Mouse (Mus musculus) embryo, embryonic 11.5 days (tissue): Measurements from ENCODE around the gene Marcksl1.

Source experiments
- DNase-seq: peaks from one replicate; pipeline ENCODE4 v3.0.0-alpha.2; 2012; ENCODE audit warnings: low read depth, low spot score

The Marcksl1 gene

DNA sequence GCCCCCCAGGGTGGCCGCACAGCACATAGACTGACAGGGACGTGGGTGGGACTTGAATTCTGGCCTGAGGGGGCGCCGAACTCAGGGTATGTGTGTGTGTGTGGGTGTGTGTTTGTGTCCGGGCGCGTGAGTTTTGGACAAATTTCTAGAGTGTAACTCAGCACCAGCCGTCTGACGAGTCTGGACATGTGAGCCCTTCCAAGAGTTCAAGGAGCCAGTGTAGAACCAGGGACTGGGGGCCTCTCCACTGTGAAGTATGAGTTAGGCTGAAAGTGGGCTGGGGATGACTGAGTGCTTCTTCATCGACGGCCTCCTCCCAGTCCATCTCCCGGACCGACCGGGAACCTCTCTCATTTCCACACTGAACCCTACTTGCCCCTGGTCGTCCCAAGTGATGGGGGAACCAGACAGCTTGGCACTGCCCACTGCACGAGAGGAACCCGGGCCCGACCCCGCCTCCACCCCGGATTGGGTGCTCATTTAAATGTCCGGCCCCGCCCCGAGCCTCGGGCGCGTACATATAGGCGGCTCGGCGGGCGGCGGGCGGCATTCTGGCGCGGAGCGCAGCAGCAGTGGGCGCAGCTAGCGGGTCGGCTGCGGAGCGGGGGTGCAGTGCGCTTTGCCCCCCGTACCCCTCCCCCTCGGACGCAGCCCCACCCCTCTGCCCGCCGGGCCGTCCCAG lies at the start of gene Marcksl1:
TSS of gene Marcksl1 (plus strand) at position 496 of the 682 bp plus-strand sequence.
- peak; percentile 80 for DNase-seq

DNA sequence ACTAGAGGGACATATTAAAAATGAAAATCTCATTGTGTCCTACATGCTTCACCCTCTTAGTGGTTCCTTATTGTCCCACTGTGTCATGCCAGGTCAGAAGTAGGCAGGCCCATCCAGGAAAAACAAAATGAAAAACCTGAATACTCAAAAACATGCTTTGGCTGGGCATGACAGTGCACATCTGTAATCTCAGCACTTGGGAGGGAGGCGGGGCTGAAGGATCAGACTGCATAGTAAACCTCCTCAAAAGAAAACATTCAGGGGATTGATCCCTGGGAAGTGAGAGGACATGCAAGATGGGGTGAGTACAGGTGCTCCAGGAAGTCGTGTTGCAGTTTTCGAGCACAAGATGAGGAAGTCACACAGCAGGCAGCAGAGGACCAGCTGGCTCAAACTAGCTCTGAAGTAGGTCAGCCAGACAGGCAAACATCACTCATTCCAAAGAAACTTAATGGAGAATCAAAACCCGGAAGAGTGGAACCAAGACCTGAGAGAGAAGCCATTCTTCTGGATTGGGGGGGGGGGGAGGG lies 49.0 kb upstream of the Marcksl1 start:
- no peak for DNase-seq

- no peak for DNase-seq
Observed at GRCm38 (mm10) chr4:129476047-129476446, 37.3 kb upstream of the Marcksl1 start.

GRCm38 (mm10) chr4:129479863-129480262 lies 33.5 kb upstream of the Marcksl1 start:
- DNase-seq: no peak

DNA sequence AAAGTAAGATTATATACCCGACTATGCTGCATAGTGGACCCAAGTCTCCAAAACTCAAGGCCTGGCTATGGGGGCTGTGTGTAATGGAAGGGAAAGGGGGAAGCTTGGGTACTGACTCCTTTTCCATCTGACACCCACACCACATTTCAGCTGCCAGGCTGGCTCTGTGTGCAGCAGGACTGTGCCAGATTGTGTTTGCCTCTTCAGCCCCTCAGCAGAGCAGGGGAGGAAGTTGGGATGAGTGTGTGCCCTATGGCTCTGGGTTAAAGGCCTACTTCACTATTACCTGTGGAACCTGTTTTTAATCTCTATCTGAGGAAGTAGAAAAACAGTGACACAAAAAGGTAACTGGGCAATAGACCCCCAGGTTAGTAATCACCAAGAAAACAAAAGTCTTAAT lies 32.3 kb upstream of the Marcksl1 start:
- DNase-seq: no peak

DNA sequence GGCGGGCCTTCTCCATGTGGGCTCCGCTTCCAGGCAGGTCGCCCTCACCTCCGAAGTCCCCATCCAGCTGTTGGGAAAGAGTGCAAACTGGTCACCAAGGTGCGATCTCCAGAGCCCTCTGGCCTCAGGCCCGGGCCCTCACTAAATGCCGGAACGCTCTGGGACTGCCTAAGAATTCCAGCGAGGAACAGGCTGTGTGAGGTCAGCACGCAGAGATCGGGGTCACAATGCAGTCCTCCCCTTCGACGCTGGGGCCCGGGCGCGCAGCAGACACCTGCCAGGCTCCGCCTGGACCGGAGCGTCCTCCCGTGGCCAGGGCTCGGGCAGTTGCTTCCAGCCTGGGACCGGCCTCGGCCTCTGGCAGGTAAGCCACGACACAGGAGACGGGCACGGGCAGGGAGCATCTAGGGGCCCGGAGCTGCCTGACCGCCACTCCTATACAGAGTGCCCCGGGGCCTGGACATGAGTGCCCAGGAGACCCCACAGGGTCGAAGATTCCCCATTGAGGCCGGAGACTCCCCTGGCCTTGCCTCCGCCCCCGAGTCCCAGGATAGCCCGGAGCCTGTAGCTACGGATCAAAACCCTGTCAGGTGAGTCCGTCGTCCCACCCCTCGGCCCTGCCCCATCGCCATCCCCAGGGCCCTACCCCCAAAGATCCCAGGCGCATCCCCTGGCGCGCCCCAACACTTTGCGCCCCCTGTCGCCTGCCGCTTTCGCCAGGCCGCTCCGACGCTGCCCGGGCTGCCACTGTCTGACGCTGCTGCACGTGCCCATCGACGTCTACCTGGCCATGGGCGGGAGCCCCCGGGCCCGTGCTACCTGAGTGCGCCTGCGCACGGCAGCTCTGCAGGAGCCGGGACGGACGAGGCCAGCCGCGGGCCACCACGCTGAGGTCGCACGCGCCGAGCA lies 22.2 kb upstream of the Marcksl1 start, which contains the start of the genes Tssk3 and Fam229a:
TSS of gene Tssk3 (minus strand) at position 51 of the 909 bp plus-strand sequence.
TSS of gene Fam229a (plus strand) at position 219 of the 909 bp plus-strand sequence.
- DNase-seq: no peak

DNA sequence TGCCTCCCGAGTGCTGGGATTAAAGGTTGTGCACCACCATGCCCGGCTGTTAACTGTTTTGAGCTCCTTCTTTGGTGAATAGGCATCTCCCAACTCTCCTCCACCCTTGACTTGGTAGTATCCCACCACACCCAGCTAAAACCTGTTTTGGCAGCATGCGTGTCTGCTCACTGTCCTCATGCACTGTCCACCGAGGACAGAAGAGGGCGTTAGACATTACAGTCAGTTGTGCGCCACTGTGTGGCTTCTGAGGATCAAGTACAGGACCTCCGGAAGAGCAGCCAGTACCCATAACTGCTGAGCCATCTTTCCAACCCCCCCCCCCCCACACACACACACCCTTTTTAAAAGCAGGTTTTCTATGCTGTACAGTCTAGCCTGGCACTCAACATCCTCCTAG lies 18.7 kb upstream of the Marcksl1 start:
- DNase-seq: no peak

GRCm38 (mm10) chr4:129495672-129496562 lies 17.5 kb upstream of the Marcksl1 start:
- DNase-seq: no peak

- no peak for DNase-seq
Observed at GRCm38 (mm10) chr4:129496631-129497030, 16.8 kb upstream of the Marcksl1 start.

GRCm38 (mm10) chr4:129498941-129499340 lies 14.4 kb upstream of the Marcksl1 start:
- no peak for DNase-seq

GRCm38 (mm10) chr4:129500017-129500416 lies 13.4 kb upstream of the Marcksl1 start:
- DNase-seq: no peak

DNA sequence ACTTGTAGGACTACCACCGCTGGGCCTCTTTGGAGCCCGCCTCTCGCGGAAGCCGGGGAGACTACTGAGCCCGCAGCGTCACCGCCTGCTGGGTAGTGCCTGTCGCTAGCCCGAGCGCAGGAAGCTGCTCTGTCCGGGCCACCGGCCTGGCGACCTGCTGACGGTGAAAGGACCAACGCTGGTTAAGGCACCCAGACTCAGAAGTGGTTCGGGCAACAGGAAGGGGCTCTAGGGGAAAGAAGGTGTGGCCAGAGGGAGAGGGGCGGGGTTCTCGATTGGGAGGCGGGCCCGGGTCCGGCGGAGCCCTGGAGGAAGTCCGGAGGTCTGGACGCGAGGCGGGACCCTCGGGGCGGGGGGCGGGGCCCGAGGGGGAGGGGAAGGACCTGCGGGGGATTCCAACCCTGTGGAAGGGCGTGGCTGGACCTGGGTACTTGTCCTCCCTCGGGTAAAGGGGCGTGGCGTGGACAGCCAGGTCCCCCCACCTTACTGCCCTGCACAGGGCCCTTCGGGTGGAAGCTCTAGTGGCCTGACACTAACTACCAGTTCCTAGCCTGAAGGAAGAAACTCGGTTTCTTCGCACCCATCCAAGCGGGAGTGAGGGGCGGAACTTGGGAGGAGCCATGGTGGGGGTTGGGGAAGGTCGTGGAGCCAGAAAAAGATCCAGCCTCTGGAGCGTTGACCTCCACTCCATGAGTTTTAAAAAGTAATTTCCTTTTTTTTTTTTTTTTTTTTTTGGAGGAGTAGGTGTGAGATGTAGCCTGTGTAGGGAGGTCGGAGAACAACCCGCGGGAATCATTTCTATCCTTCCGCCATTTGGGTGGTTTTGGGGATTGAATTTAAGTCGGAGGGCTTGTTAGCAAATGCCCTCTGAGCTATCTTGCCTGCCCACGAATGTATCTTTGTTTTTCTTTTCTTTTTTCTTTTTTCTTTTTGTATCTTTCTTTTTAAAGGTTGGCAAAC lies 12.5 kb upstream of the Marcksl1 start:
- DNase-seq: peak; percentile 84

DNA sequence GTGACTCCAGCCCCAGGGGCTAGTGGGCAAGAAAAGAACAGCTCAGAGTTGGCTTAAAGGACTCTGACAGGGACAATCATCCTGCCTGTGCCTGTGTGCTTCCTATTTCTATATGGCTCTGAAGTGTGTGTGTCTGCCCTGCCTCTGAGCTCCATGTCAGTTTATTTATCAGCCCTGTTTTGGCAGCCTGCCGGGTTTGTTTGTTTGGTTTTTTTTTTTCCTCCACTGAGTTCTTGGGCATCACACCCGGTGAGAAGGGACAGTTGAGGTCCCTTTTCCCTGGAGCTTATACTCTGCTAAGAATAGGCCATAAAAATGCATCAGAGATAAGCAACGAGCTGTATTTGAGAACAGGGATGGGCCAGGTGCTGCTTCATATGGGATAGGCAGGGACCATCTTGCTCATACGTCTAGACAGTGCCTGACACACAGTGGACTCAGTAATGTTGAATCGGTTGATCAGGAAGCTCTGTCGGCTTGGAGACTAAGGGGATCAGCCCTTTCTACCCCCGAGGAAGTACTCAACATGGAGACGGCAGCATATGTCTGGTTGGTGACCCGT lies 11.0 kb upstream of the Marcksl1 start:
- no peak for DNase-seq

- DNase-seq: no peak
Observed at GRCm38 (mm10) chr4:129502901-129503444, 10.4 kb upstream of the Marcksl1 start.

GRCm38 (mm10) chr4:129505511-129505910 lies 7.9 kb upstream of the Marcksl1 start:
- DNase-seq: no peak

DNA sequence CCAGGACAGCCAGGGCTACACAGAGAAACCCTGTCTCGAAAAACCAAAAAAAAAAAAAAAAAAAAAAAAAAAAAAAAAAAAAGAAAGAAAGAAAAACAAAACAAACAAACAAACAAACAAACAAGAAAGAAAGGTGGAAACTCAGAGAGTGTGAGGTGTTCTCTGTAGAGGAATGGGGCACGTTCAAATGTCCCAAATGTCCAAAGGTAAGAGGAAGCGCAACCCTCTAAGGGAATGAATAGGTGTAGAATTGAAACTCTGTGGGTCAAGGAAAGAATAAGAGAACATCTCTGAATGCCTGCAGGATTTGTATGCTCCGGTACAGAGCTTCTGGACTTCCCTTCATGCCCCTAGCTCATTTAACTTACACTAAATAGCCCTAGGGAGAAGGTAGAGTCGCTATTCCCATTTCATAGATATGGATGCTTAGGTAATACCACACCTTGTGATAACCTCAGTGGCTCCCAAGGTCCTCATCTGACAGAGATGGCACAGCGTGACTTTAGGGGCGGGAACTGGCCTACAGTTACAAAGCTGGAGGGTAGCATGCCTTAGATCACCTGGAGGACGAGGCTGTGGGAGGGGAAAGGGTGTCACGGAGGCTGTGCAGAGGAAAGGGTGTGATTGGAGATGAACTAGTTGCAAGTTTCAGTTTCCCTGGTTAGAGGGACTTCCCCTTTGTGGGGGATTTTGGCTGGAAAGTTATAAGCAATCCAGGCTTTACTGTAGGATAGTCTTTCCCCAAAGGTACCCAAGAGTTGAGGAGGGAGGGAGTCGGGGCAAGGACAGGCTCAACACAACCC lies 5.7 kb upstream of the Marcksl1 start:
- no peak for DNase-seq

DNA sequence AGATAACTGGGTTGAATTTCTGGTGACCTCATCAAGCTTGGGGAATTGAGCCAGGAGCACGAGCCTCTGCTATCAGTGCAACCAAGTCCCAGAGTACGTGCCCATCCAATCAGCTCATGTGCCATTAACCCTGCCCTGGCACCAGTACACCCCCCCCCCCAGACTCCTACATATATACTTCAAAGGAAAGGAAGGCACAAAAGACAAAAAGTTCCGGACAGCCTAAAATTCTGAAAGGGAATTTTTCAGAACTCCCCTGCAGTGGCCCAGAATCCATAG lies 5.2 kb upstream of the Marcksl1 start:
- DNase-seq: no peak

GRCm38 (mm10) chr4:129508834-129509600 lies 4.4 kb upstream of the Marcksl1 start:
- DNase-seq: no peak
